Mouse (Mus musculus): ENCODE data around the gene Tdrd12.
"Not testable (repeated sequence)": the region's sequence is repeated elsewhere in the genome, so short reads cannot be mapped to it uniquely, and the experiment has no call there.

Tdrd12 gene

GRCm38 (mm10) chr7:35555224-35556204 is 18.0 kb upstream of the Tdrd12 start:
- DNase-seq (ENCODE audit: low spot score) = peak; percentile 90

GRCm38 (mm10) chr7:35554605-35555175 is 17.1 kb upstream of the Tdrd12 start:
- DNase-seq (ENCODE audit: low spot score) = peak; percentile 49

- peak; percentile 48 for DNase-seq (ENCODE audit: low spot score)
Observed at GRCm38 (mm10) chr7:35553751-35554604, 16.4 kb upstream of the Tdrd12 start.

GRCm38 (mm10) chr7:35545881-35546280 is 8.3 kb upstream of the Tdrd12 start:
- DNase-seq (ENCODE audit: low spot score) = peak; percentile 83

GRCm38 (mm10) chr7:35535750-35536512 is 1.6 kb downstream of the Tdrd12 start:
- DNase-seq (ENCODE audit: low spot score) = no peak

GRCm38 (mm10) chr7:35530544-35530943 is 7.0 kb downstream of the Tdrd12 start:
- DNase-seq (ENCODE audit: low spot score) = not testable (repeated sequence)

GRCm38 (mm10) chr7:35530026-35530425 is 7.5 kb downstream of the Tdrd12 start:
- DNase-seq (ENCODE audit: low spot score) = no peak

GRCm38 (mm10) chr7:35526795-35527194 is 10.8 kb downstream of the Tdrd12 start:
- DNase-seq (ENCODE audit: low spot score) = no peak

- peak; percentile 55 for DNase-seq (ENCODE audit: low spot score)
Observed at GRCm38 (mm10) chr7:35501995-35502394, 35.5 kb downstream of the Tdrd12 start.

GRCm38 (mm10) chr7:35497516-35497915 is 40.0 kb downstream of the Tdrd12 start:
- no peak for DNase-seq (ENCODE audit: low spot score)

- DNase-seq (ENCODE audit: low spot score) = no peak
Observed at GRCm38 (mm10) chr7:35491005-35491404, 46.5 kb downstream of the Tdrd12 start.

- DNase-seq (ENCODE audit: low spot score) = no peak
Observed at GRCm38 (mm10) chr7:35490186-35490585, 47.4 kb downstream of the Tdrd12 start.

GRCm38 (mm10) chr7:35486553-35486952 is 51.0 kb downstream of the Tdrd12 start:
- no peak for DNase-seq (ENCODE audit: low spot score)

- no peak for DNase-seq (ENCODE audit: low spot score)
Observed at GRCm38 (mm10) chr7:35485126-35485525, 52.4 kb downstream of the Tdrd12 start.

- DNase-seq (ENCODE audit: low spot score) = no peak
Observed at GRCm38 (mm10) chr7:35476457-35476856, 61.1 kb downstream of the Tdrd12 start.

- peak; percentile 18 for DNase-seq (ENCODE audit: low spot score)
Observed at GRCm38 (mm10) chr7:35470794-35471193, 66.8 kb downstream of the Tdrd12 start.

GRCm38 (mm10) chr7:35467856-35468255 is 69.7 kb downstream of the Tdrd12 start:
- DNase-seq (ENCODE audit: low spot score) = no peak

- DNase-seq (ENCODE audit: low spot score) = no peak
Observed at GRCm38 (mm10) chr7:35465027-35465426, 72.5 kb downstream of the Tdrd12 start.

- no peak for DNase-seq (ENCODE audit: low spot score)
Observed at GRCm38 (mm10) chr7:35460971-35461370, 76.6 kb downstream of the Tdrd12 start.

GRCm38 (mm10) chr7:35456091-35456814 is 81.3 kb downstream of the Tdrd12 start:
- DNase-seq (ENCODE audit: low spot score) = no peak

GRCm38 (mm10) chr7:35448867-35449266 is 88.7 kb downstream of the Tdrd12 start:
- DNase-seq (ENCODE audit: low spot score) = no peak

Measured in retina, embryonic 14.5 days (tissue).